Mouse (Mus musculus): ENCODE data around the gene Psmd1. TPM values are rescaled to one million over a fixed set of nuclear protein-coding genes. Genes with fewer than 3 reads are reported as not detected.

Psmd1 gene
- polyA plus RNA-seq, 1 experiment from 2014 or later = 142 TPM

- peaks cover 5% of the 10 kb centered on the region for H3K9me3 ChIP-seq (replicated peaks; ENCODE audit: control insufficient read depth, low read length)
- H3K4me2 ChIP-seq (ENCODE audit: low read depth, low read length) = no peak overlapping the region
- no peaks in the 10 kb centered on the region for H3K36me3 ChIP-seq (ENCODE audit: control insufficient read depth, insufficient read depth)
- no peaks in the 10 kb centered on the region for H3K4me1 ChIP-seq (ENCODE audit: control insufficient read depth, insufficient read depth, low read length)
- WGBS = 79% methylated on average over 3 of the region's 3 CpGs
- no peak for ATAC-seq (replicated peaks; ENCODE audit: extremely low read depth, insufficient read depth, low FRiP score)
- peaks cover 18% of the 10 kb centered on the region for H3K27me3 ChIP-seq (ENCODE audit: control insufficient read depth, insufficient read depth, low read length)
- no peak overlapping the region for H3K27ac ChIP-seq (ENCODE audit: low read length)
- H3K4me3 ChIP-seq (ENCODE audit: low read length) = no peak overlapping the region
- no peak overlapping the region for H3K9ac ChIP-seq (ENCODE audit: low read length)
Measured at GRCm38 (mm10) chr1:86040817-86041216, 23.4 kb upstream of the Psmd1 start.

- no peaks in the 10 kb centered on the region for H3K36me3 ChIP-seq (ENCODE audit: control insufficient read depth, insufficient read depth)
- H3K27me3 ChIP-seq (ENCODE audit: control insufficient read depth, insufficient read depth, low read length) = peaks cover 34% of the 10 kb centered on the region
- H3K4me2 ChIP-seq (ENCODE audit: low read depth, low read length) = no peak overlapping the region
- H3K9me3 ChIP-seq (replicated peaks; ENCODE audit: control insufficient read depth, low read length) = peaks cover 5% of the 10 kb centered on the region
- ATAC-seq (replicated peaks; ENCODE audit: extremely low read depth, insufficient read depth, low FRiP score) = no peak
- H3K4me1 ChIP-seq (ENCODE audit: control insufficient read depth, insufficient read depth, low read length) = peaks cover 12% of the 10 kb centered on the region
- no peak overlapping the region for H3K27ac ChIP-seq (ENCODE audit: low read length)
- 58% methylated on average over 4 of the region's 4 CpGs for WGBS
- H3K4me3 ChIP-seq (ENCODE audit: low read length) = no peak overlapping the region
- H3K9ac ChIP-seq (ENCODE audit: low read length) = no peak overlapping the region
Measured at GRCm38 (mm10) chr1:86045056-86045455, 19.1 kb upstream of the Psmd1 start.

- Histone ChIP-seq H3K9ac (ENCODE audit: low read length) (peak within 1 kb of the TSS; percentile 71), H3K4me2 (ENCODE audit: low read depth, low read length) (peak within 1 kb of the TSS; percentile 98), H3K36me3 (ENCODE audit: control insufficient read depth, insufficient read depth) (no peaks in the 10 kb centered on the region), H3K9me3 (replicated peaks; ENCODE audit: control insufficient read depth, low read length) (peaks cover 5% of the 10 kb centered on the region), H3K4me1 (ENCODE audit: control insufficient read depth, insufficient read depth, low read length) (peaks cover 12% of the 10 kb centered on the region), H3K27me3 (ENCODE audit: control insufficient read depth, insufficient read depth, low read length) (peaks cover 34% of the 10 kb centered on the region), H3K27ac (ENCODE audit: low read length) (no peak within 1 kb of the TSS), H3K4me3 (ENCODE audit: low read length) (peak within 1 kb of the TSS; percentile 66)
- peak; percentile 67 for ATAC-seq (replicated peaks; ENCODE audit: extremely low read depth, insufficient read depth, low FRiP score)
- 1% methylated on average over 108 of the region's 110 CpGs for WGBS
Measured at GRCm38 (mm10) chr1:86045848-86046805, 18.1 kb upstream of the Psmd1 start, which contains the start of gene 2810459M11Rik. 2810459M11Rik (plus strand) TSS chr1:86045863.

- peaks cover 12% of the 10 kb centered on the region for H3K4me1 ChIP-seq (ENCODE audit: control insufficient read depth, insufficient read depth, low read length)
- 22% methylated on average over 24 of the region's 24 CpGs for WGBS
- no peaks in the 10 kb centered on the region; the same call in 1 of the 2 replicates for H3K9me3 ChIP-seq (replicated peaks; ENCODE audit: control insufficient read depth, low read length)
- H3K9ac ChIP-seq (ENCODE audit: low read length) = no peak overlapping the region
- H3K27me3 ChIP-seq (ENCODE audit: control insufficient read depth, insufficient read depth, low read length) = peaks cover 34% of the 10 kb centered on the region
- H3K4me3 ChIP-seq (ENCODE audit: low read length) = peak overlapping the region; percentile 66
- no peaks in the 10 kb centered on the region for H3K36me3 ChIP-seq (ENCODE audit: control insufficient read depth, insufficient read depth)
- ATAC-seq (replicated peaks; ENCODE audit: extremely low read depth, insufficient read depth, low FRiP score) = no peak
- H3K4me2 ChIP-seq (ENCODE audit: low read depth, low read length) = peak overlapping the region; percentile 98
- H3K27ac ChIP-seq (ENCODE audit: low read length) = no peak overlapping the region
Measured at GRCm38 (mm10) chr1:86046833-86047563, 17.2 kb upstream of the Psmd1 start.

- Histone ChIP-seq H3K9me3 (replicated peaks; ENCODE audit: control insufficient read depth, low read length) (no peaks in the 10 kb centered on the region), H3K4me3 (ENCODE audit: low read length) (no peak overlapping the region), H3K27ac (ENCODE audit: low read length) (no peak overlapping the region), H3K9ac (ENCODE audit: low read length) (no peak overlapping the region), H3K4me2 (ENCODE audit: low read depth, low read length) (no peak overlapping the region), H3K4me1 (ENCODE audit: control insufficient read depth, insufficient read depth, low read length) (peaks cover 12% of the 10 kb centered on the region), H3K36me3 (ENCODE audit: control insufficient read depth, insufficient read depth) (no peaks in the 10 kb centered on the region), H3K27me3 (ENCODE audit: control insufficient read depth, insufficient read depth, low read length) (peaks cover 32% of the 10 kb centered on the region)
- no peak for ATAC-seq (replicated peaks; ENCODE audit: extremely low read depth, insufficient read depth, low FRiP score)
- 59% methylated on average over 4 of the region's 4 CpGs for WGBS
Measured at GRCm38 (mm10) chr1:86048231-86048630, 16.0 kb upstream of the Psmd1 start.

GRCm38 (mm10) chr1:86048744-86049143, 15.4 kb upstream of the Psmd1 start:
- Histone ChIP-seq H3K4me2 (ENCODE audit: low read depth, low read length) (no peak overlapping the region), H3K4me1 (ENCODE audit: control insufficient read depth, insufficient read depth, low read length) (peaks cover 12% of the 10 kb centered on the region), H3K27ac (ENCODE audit: low read length) (no peak overlapping the region), H3K4me3 (ENCODE audit: low read length) (no peak overlapping the region), H3K27me3 (ENCODE audit: control insufficient read depth, insufficient read depth, low read length) (peaks cover 32% of the 10 kb centered on the region), H3K36me3 (ENCODE audit: control insufficient read depth, insufficient read depth) (no peaks in the 10 kb centered on the region), H3K9ac (ENCODE audit: low read length) (no peak overlapping the region), H3K9me3 (replicated peaks; ENCODE audit: control insufficient read depth, low read length) (no peaks in the 10 kb centered on the region)
- ATAC-seq (replicated peaks; ENCODE audit: extremely low read depth, insufficient read depth, low FRiP score) = no peak
- 64% methylated on average over 3 of the region's 3 CpGs for WGBS

- H3K27me3 ChIP-seq (ENCODE audit: control insufficient read depth, insufficient read depth, low read length) = no peaks in the 10 kb centered on the region
- H3K4me2 ChIP-seq (ENCODE audit: low read depth, low read length) = no peak overlapping the region
- peak; percentile 14; the same call in 1 of the 2 replicates for ATAC-seq (replicated peaks; ENCODE audit: extremely low read depth, insufficient read depth, low FRiP score)
- no peak overlapping the region for H3K27ac ChIP-seq (ENCODE audit: low read length)
- no peak overlapping the region for H3K9ac ChIP-seq (ENCODE audit: low read length)
- 65% methylated on average over 12 of the region's 12 CpGs for WGBS
- H3K9me3 ChIP-seq (replicated peaks; ENCODE audit: control insufficient read depth, low read length) = no peaks in the 10 kb centered on the region
- no peaks in the 10 kb centered on the region for H3K36me3 ChIP-seq (ENCODE audit: control insufficient read depth, insufficient read depth)
- no peak overlapping the region for H3K4me3 ChIP-seq (ENCODE audit: low read length)
- H3K4me1 ChIP-seq (ENCODE audit: control insufficient read depth, insufficient read depth, low read length) = no peaks in the 10 kb centered on the region
Measured at GRCm38 (mm10) chr1:86053198-86053921, 10.8 kb upstream of the Psmd1 start.

GRCm38 (mm10) chr1:86054943-86055342, 9.2 kb upstream of the Psmd1 start:
- Histone ChIP-seq H3K36me3 (ENCODE audit: control insufficient read depth, insufficient read depth) (no peaks in the 10 kb centered on the region), H3K9me3 (replicated peaks; ENCODE audit: control insufficient read depth, low read length) (no peaks in the 10 kb centered on the region), H3K27ac (ENCODE audit: low read length) (no peak overlapping the region), H3K27me3 (ENCODE audit: control insufficient read depth, insufficient read depth, low read length) (no peaks in the 10 kb centered on the region), H3K9ac (ENCODE audit: low read length) (no peak overlapping the region), H3K4me3 (ENCODE audit: low read length) (no peak overlapping the region), H3K4me1 (ENCODE audit: control insufficient read depth, insufficient read depth, low read length) (no peaks in the 10 kb centered on the region), H3K4me2 (ENCODE audit: low read depth, low read length) (no peak overlapping the region)
- no peak for ATAC-seq (replicated peaks; ENCODE audit: extremely low read depth, insufficient read depth, low FRiP score)
- 58% methylated on average over 3 of the region's 3 CpGs for WGBS

Measured in heart, embryonic 16.5 days (tissue).